Mouse (Mus musculus) retina, postnatal 1 day (tissue): ENCODE results near the gene Gabra5.
A peak's percentile ranks its signal among the peaks of the same experiment; 100 is the strongest.

Experiments
- DNase-seq: peaks from one replicate; pipeline ENCODE4 v3.0.0-alpha.2; 2012

Gabra5 gene

GRCm38 (mm10) chr7:57509681-57510141 is at the start of gene Gabra5:
TSS of gene Gabra5 (minus strand) at chr7:57510059.
- peak; percentile 60 for DNase-seq

GRCm38 (mm10) chr7:57538565-57538964 is 28.7 kb upstream of the Gabra5 start:
- DNase-seq = peak; percentile 57

- DNase-seq = no peak
These were observed 22.8 kb upstream of the Gabra5 start for GRCm38 (mm10) chr7:57532676-57533075.

- no peak for DNase-seq
These were observed 20.1 kb upstream of the Gabra5 start for GRCm38 (mm10) chr7:57529954-57530353.

- DNase-seq = no peak
These were observed 19.6 kb upstream of the Gabra5 start for GRCm38 (mm10) chr7:57529451-57529850.

- peak; percentile 14 for DNase-seq
These were observed 3.1 kb upstream of the Gabra5 start for GRCm38 (mm10) chr7:57512955-57513354.

GRCm38 (mm10) chr7:57508860-57509632 is 813 bp downstream of the Gabra5 start:
- DNase-seq = peak; percentile 38

GRCm38 (mm10) chr7:57502809-57503208 is 7.0 kb downstream of the Gabra5 start:
- DNase-seq = no peak

GRCm38 (mm10) chr7:57491795-57492194 is 18.1 kb downstream of the Gabra5 start:
- DNase-seq = no peak

GRCm38 (mm10) chr7:57486907-57487306 is 23.0 kb downstream of the Gabra5 start:
- DNase-seq = peak; percentile 2

- peak; percentile 47 for DNase-seq
These were observed 27.0 kb downstream of the Gabra5 start for GRCm38 (mm10) chr7:57482896-57483295.

GRCm38 (mm10) chr7:57473811-57474525 is 35.9 kb downstream of the Gabra5 start:
- DNase-seq = peak; percentile 82

- DNase-seq = no peak
These were observed 38.5 kb downstream of the Gabra5 start for GRCm38 (mm10) chr7:57471316-57471715.

- no peak for DNase-seq
These were observed 49.5 kb downstream of the Gabra5 start for GRCm38 (mm10) chr7:57460354-57460753.

- no peak for DNase-seq
These were observed 61.6 kb downstream of the Gabra5 start for GRCm38 (mm10) chr7:57448239-57448638.

- DNase-seq = no peak
These were observed 87.2 kb downstream of the Gabra5 start for GRCm38 (mm10) chr7:57422675-57423074.

- DNase-seq = no peak
These were observed 88.8 kb downstream of the Gabra5 start for GRCm38 (mm10) chr7:57421044-57421443.

GRCm38 (mm10) chr7:57419392-57419791 is 90.5 kb downstream of the Gabra5 start, which contains the start of gene Gabrb3:
TSS of gene Gabrb3 (plus strand) at chr7:57419692.
- peak; percentile 33 for DNase-seq

GRCm38 (mm10) chr7:57412896-57413295 is 97.0 kb downstream of the Gabra5 start:
- no peak for DNase-seq

- DNase-seq = peak; percentile 18
These were observed 98.7 kb downstream of the Gabra5 start for GRCm38 (mm10) chr7:57411163-57411562.

GRCm38 (mm10) chr7:57393551-57393950 is 116.3 kb downstream of the Gabra5 start:
- no peak for DNase-seq

- DNase-seq = peak; percentile 5
These were observed 119.8 kb downstream of the Gabra5 start for GRCm38 (mm10) chr7:57390046-57390445.

- no peak for DNase-seq
These were observed 122.6 kb downstream of the Gabra5 start for GRCm38 (mm10) chr7:57387341-57387654.
